Mouse (Mus musculus) heart, postnatal 0 days (tissue): ENCODE measurements at regions not wholly inside any gene's neighbourhood (a gene's known extent, or its start where the extent isn't known, plus 50 kb on each side); places are given as distances from the start of the nearest gene placed in this dataset.

Source experiments
- ATAC-seq: fragments of 200-750 bp; cut with Nextera tagmentation; 2 replicates; pipeline ENCODE4 v1.8.0; 2017; ENCODE audit warnings: low read depth, moderate number of reproducible peaks, moderate library complexity; ENCODE audit not compliant: insufficient read depth
- DNase-seq: peaks from one replicate; pipeline ENCODE4 v3.0.0-alpha.2; 2016; ENCODE audit warnings: low spot score
- H3K27ac ChIP-seq: fragments of 300-500 bp; sonication (generic); 2 replicates; pipeline ENCODE4 v1.5.1; 2014; ENCODE audit warnings: low read depth, mild to moderate bottlenecking
- H3K27me3 ChIP-seq: fragments of 300-500 bp; sonication (generic); 2 replicates; pipeline ENCODE4 v1.6.1; 2014; ENCODE audit warnings: low read length, mixed read lengths; ENCODE audit not compliant: control insufficient read depth, insufficient read depth
- H3K36me3 ChIP-seq: fragments of 300-500 bp; sonication (generic); replicated peaks from 2 replicates; pipeline ENCODE4 v1.6.1; 2014; ENCODE audit warnings: low read length, mixed read lengths; ENCODE audit not compliant: control insufficient read depth, insufficient read depth
- H3K4me1 ChIP-seq: fragments of 300-500 bp; sonication (generic); 2 replicates; pipeline ENCODE4 v1.6.1; 2014; ENCODE audit warnings: antibody characterized with exemption; ENCODE audit not compliant: control insufficient read depth, insufficient read depth
- H3K4me2 ChIP-seq: fragments of 300-500 bp; sonication (generic); 2 replicates; pipeline ENCODE4 v1.6.1; 2014; ENCODE audit warnings: low read depth, mild to moderate bottlenecking, low read length, moderate library complexity
- H3K4me3 ChIP-seq: fragments of 300-500 bp; sonication (generic); 2 replicates; pipeline ENCODE4 v1.5.1; 2014; ENCODE audit warnings: low read depth, low read length
- H3K9ac ChIP-seq: fragments of 300-500 bp; sonication (generic); replicated peaks from 2 replicates; pipeline ENCODE4 v1.6.1; 2014; ENCODE audit warnings: low read depth, low read length, mixed read lengths
- H3K9me3 ChIP-seq: fragments of 300-500 bp; sonication (generic); replicated peaks from 2 replicates; pipeline ENCODE4 v1.6.1; 2016; ENCODE audit warnings: low read length; ENCODE audit not compliant: control insufficient read depth
- CTCF ChIP-seq: IDR thresholded peaks from 2 replicates; pipeline ENCODE4 v1.5.1; 2016; ENCODE audit warnings: antibody characterized with exemption, control low read depth, low read depth
- EP300 ChIP-seq: IDR thresholded peaks from 2 replicates; pipeline ENCODE4 v1.6.1; 2016; ENCODE audit warnings: antibody characterized with exemption, low read depth
- WGBS: fragments of 180-500 bp; shearing (Covaris S2); extraction: QIAGEN DNeasy Blood & Tissue Kit; methylation state at CpG from one replicate; pipeline ENCODE4 v1.1.7; 2014; 5-methylcytosine and 5-hydroxymethylcytosine counted together

DNA sequence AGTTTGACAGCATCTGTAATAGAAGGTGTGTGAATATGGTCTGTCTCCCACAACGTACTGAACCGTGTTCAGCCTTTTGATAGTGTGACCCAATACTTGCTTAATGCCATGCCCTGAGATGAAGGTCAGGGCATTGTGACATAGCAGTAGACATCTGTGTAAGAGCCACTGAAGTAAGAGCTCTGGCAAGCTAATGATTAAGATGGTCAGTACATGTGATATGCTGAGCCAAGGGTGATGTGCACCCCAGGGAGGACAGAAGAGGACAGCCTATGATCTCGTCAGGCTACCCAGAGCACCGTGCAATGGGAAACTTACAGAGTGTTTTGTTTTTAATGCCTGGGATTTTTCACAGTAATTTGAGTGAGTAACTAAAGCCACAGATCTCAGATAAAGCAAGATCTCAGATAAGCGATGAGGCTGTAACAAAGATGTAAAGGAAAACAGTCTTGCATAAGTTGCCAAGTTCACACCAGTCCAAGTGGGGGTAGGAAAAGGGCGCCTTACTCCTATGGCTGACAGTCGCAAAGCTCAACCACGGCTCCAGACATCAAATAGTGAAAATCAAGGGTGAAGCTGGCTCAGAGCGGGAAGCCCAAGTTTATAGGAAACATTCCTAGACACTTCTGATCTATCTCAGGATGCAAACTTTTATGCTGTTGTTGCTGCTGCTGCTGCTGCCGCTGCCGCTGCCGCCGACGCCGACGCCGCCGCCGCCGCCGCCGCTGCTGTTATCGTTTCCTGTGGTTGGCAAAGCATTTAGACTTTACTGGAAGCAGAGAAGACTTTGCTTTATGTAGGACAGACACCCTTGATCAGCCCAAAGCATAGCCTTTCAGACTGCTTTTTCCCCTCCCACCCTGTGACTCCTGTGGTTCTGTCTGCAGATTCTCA, 89.6 kb downstream of the Sptssa start:
- no peak overlapping the region for H3K4me2 ChIP-seq
- H3K27ac ChIP-seq, result no peak overlapping the region
- no peak for DNase-seq
- no peaks in the 10 kb centered on the region for H3K9me3 ChIP-seq
- no peak for TF ChIP-seq CTCF
- TF ChIP-seq EP300, result no peak
- no peaks in the 10 kb centered on the region for H3K4me1 ChIP-seq
- no peak overlapping the region for H3K4me3 ChIP-seq
- no peaks in the 10 kb centered on the region for H3K27me3 ChIP-seq
- WGBS, result 82% methylated on average over 23 of the region's 23 CpGs
- no peak overlapping the region for H3K9ac ChIP-seq
- H3K36me3 ChIP-seq, result no peaks in the 10 kb centered on the region
- no peak for ATAC-seq

DNA sequence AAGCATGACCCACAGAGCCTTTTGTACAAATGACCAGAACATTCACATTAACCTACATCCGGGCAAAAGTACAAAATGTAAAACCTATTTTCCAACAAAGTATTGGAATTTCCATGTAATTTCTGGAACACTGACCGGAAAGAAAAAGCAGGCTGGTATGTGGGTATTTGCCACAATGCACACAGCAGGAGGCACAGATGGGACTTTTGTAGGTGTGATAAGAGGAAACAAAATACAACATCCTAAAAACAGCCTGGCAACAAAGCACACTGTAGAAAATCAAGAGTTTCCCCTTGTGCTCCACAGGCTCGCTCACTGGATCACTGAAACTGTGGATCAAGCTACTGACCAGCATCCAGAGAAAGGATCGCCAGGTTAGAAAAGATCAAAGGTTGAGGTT, 94.4 kb downstream of the Sptssa start:
- Histone ChIP-seq H3K4me1 (no peaks in the 10 kb centered on the region), H3K36me3 (no peaks in the 10 kb centered on the region), H3K4me2 (no peak overlapping the region), H3K4me3 (no peak overlapping the region), H3K9ac (no peak overlapping the region), H3K9me3 (no peaks in the 10 kb centered on the region), H3K27me3 (no peaks in the 10 kb centered on the region), H3K27ac (no peak overlapping the region)
- DNase-seq (no peak), ATAC-seq (no peak)
- TF ChIP-seq CTCF, result no peak
- TF ChIP-seq EP300, result no peak
- WGBS, result 84% methylated on average over 4 of the region's 4 CpGs

DNA sequence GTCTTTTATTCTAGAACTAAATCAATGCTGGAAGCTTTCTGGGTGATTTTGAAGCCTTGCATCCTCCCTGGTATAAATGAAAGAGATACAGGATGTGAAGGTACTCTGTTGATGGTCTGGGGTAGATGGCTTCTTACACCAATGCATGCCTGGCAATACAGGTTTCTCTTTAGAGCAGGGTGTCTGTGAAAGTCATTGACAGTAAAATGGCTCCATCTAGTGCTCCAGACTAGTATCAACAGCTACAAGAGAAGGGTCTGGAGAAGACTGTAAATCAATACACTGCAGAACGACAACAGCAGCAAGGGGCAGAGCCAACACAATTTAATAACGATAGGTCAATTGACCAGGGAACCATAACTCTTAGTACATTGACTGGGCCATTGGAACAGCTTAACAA, 98.3 kb downstream of the Sptssa start:
- no peak overlapping the region for H3K4me2 ChIP-seq
- no peaks in the 10 kb centered on the region for H3K9me3 ChIP-seq
- 55% methylated on average over 2 of the region's 2 CpGs for WGBS
- no peaks in the 10 kb centered on the region for H3K4me1 ChIP-seq
- TF ChIP-seq EP300 (no peak), CTCF (peak; percentile 70)
- H3K9ac ChIP-seq, result no peak overlapping the region
- ATAC-seq (no peak), DNase-seq (peak; percentile 61)
- no peaks in the 10 kb centered on the region for H3K27me3 ChIP-seq
- no peaks in the 10 kb centered on the region for H3K36me3 ChIP-seq
- no peak overlapping the region for H3K27ac ChIP-seq
- H3K4me3 ChIP-seq, result no peak overlapping the region

DNA sequence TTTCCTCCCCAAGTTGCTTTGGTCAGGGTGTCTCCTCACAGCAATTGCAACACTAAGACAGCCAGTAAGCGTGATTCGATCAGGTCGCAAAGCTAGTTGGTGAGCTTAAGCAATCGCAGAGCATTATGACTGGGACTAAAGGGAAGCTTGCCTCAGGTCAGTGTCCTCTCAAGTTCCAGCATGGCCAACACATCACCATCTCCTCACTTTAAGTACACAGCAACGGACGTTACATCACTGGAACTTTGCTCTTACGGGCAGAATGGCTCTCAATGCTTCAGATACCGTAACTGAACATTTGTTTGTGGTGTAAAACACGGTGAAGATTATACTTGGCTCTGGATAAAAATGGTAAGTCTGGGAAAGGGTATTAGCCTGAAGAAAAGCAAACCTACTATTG, 106.7 kb downstream of the Sptssa start:
- DNase-seq (no peak), ATAC-seq (no peak)
- 84% methylated on average over 9 of the region's 9 CpGs for WGBS
- no peaks in the 10 kb centered on the region for H3K9me3 ChIP-seq
- H3K27ac ChIP-seq, result no peak overlapping the region
- H3K36me3 ChIP-seq, result no peaks in the 10 kb centered on the region
- H3K4me3 ChIP-seq, result no peak overlapping the region
- H3K27me3 ChIP-seq, result no peaks in the 10 kb centered on the region
- no peak overlapping the region for H3K9ac ChIP-seq
- TF ChIP-seq EP300 (no peak), CTCF (no peak)
- no peak overlapping the region for H3K4me2 ChIP-seq
- no peaks in the 10 kb centered on the region for H3K4me1 ChIP-seq

DNA sequence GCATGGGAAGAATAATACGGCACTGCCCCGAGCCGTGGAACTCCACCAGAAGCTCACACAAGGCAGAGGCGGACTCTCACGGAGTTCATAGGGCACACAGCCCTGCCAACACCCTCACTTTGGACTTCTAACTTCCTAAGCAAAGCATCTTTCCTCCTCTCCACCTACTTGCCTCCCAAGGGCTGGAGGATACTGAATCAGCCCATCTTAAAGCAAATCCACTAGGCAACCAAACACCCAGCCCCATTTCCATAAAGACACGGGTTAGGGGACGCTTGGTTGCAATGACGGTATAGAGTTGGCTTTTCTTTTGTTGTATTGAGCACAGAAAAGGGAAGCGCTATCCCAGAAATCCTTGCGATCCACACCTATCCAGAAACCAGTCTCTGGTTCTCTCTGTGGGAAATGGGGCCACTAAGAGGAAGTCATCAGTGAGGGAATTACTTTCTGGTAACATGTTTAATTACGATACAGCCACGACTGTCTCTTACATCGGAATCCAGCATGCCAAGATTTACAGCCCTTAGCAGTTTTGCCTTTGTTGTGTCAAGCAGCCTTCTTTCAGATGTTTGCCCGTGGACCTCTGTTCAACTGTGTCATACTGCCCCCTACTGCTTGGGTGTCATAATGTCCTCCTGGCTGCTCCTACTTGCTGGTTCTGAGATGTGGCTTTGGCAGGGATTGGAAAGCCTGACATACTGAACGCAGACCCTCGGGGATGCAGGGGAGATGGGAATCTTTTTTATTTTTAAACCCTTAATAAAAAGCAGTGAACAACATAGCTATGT, 110.4 kb downstream of the Sptssa start:
- Histone ChIP-seq H3K4me3 (no peak overlapping the region), H3K9ac (no peak overlapping the region), H3K9me3 (no peaks in the 10 kb centered on the region), H3K27ac (no peak overlapping the region), H3K4me1 (no peaks in the 10 kb centered on the region), H3K27me3 (no peaks in the 10 kb centered on the region), H3K36me3 (no peaks in the 10 kb centered on the region), H3K4me2 (peak overlapping the region; percentile 24; the same call in 1 of the 2 replicates)
- ATAC-seq (peak; percentile 63), DNase-seq (peak; percentile 74)
- peak; percentile 88 for TF ChIP-seq CTCF
- TF ChIP-seq EP300, result no peak
- WGBS, result 38% methylated on average over 16 of the region's 16 CpGs
